Mouse (Mus musculus) mesoderm, embryonic 11.5 days (tissue): ENCODE results near the gene Slamf8.

ENCODE experiments used
- DNase-seq: peaks from one replicate; pipeline ENCODE4 v3.0.0-alpha.2; 2012; ENCODE audit warnings: low read depth, low spot score

The Slamf8 gene

GRCm38 (mm10) chr1:172532551-172532950 lies 57.8 kb downstream of the Slamf8 start:
- DNase-seq = peak; percentile 55
